Mouse (Mus musculus) forebrain, embryonic 14.5 days (tissue): ENCODE measurements around the gene B230217C12Rik. TPM values are rescaled to one million over a fixed set of nuclear protein-coding genes. Genes with fewer than 3 reads are reported as not detected.

Experiments used
- ATAC-seq: fragments of 200-750 bp; cut with Nextera tagmentation; 2 replicates; pipeline ENCODE4 v1.8.0; 2017; ENCODE audit warnings: mild to moderate bottlenecking, moderate library complexity
- DNase-seq: peaks from one replicate; pipeline ENCODE4 v3.0.0-alpha.2; 2015; ENCODE audit warnings: low spot score
- H3K27ac ChIP-seq: fragments of 300-500 bp; sonication (generic); 2 replicates; pipeline ENCODE4 v1.5.1; 2014; ENCODE audit warnings: low read depth, mild to moderate bottlenecking, control low read depth, low read length, moderate library complexity
- H3K27me3 ChIP-seq: fragments of 300-500 bp; sonication (generic); replicated peaks from 2 replicates; pipeline ENCODE4 v1.6.1; 2014; ENCODE audit warnings: low read length, control low read depth, mixed read lengths; ENCODE audit not compliant: control insufficient read depth, insufficient read depth
- H3K36me3 ChIP-seq: fragments of 300-500 bp; sonication (generic); 2 replicates; pipeline ENCODE4 v1.6.1; 2014; ENCODE audit warnings: low read length, control low read depth; ENCODE audit not compliant: control insufficient read depth, insufficient read depth
- H3K4me1 ChIP-seq: fragments of 300-500 bp; sonication (generic); 2 replicates; pipeline ENCODE4 v1.6.1; 2014; ENCODE audit warnings: antibody characterized with exemption, low read length, control low read depth; ENCODE audit not compliant: control insufficient read depth, insufficient read depth
- H3K4me2 ChIP-seq: fragments of 300-500 bp; sonication (generic); 2 replicates; pipeline ENCODE4 v1.6.1; 2014; ENCODE audit warnings: mild to moderate bottlenecking, control low read depth, low read length
- H3K4me3 ChIP-seq: fragments of 300-500 bp; sonication (generic); 2 replicates; pipeline ENCODE4 v1.5.1; 2014; ENCODE audit warnings: low read depth, low read length, control low read depth
- H3K9ac ChIP-seq: fragments of 300-500 bp; sonication (generic); 2 replicates; pipeline ENCODE4 v1.6.1; 2014; ENCODE audit warnings: mild to moderate bottlenecking, low read length, control low read depth, moderate library complexity
- H3K9me3 ChIP-seq: fragments of 300-500 bp; sonication (generic); replicated peaks from 2 replicates; pipeline ENCODE4 v1.6.1; 2016; ENCODE audit warnings: low read length, control low read depth, mixed read lengths; ENCODE audit not compliant: control insufficient read depth
- WGBS: fragments of 180-500 bp; shearing (Covaris S2); extraction: QIAGEN DNeasy Blood & Tissue Kit; methylation state at CpG from one replicate; pipeline ENCODE4 v1.1.7; 2014; 5-methylcytosine and 5-hydroxymethylcytosine counted together
- polyA plus RNA-seq: library from polyadenylated mRNA; unstranded; fragments of >200 nt; fragmentation: Nextera tagmentation; extraction: Ambion mirVana; gene quantifications from 2 replicates; pipeline ENCODE4 v1.2.1, GENCODE M21; 2014

The B230217C12Rik gene
- polyA plus RNA-seq, 1 experiment from 2014 or later: 20.3 TPM

GRCm38 (mm10) chr11:97800691-97801408 is 39.7 kb upstream of the B230217C12Rik start:
- Histone ChIP-seq H3K4me3 (peak overlapping the region; percentile 98), H3K4me1 (peaks cover 35% of the 10 kb centered on the region), H3K27ac (peak overlapping the region; percentile 95), H3K27me3 (no peaks in the 10 kb centered on the region), H3K4me2 (peak overlapping the region; percentile 88), H3K36me3 (no peaks in the 10 kb centered on the region), H3K9ac (peak overlapping the region; percentile 96), H3K9me3 (no peaks in the 10 kb centered on the region)
- no peak for ATAC-seq
- WGBS: 5% methylated on average over 17 of the region's 17 CpGs
- no peak for DNase-seq

DNA sequence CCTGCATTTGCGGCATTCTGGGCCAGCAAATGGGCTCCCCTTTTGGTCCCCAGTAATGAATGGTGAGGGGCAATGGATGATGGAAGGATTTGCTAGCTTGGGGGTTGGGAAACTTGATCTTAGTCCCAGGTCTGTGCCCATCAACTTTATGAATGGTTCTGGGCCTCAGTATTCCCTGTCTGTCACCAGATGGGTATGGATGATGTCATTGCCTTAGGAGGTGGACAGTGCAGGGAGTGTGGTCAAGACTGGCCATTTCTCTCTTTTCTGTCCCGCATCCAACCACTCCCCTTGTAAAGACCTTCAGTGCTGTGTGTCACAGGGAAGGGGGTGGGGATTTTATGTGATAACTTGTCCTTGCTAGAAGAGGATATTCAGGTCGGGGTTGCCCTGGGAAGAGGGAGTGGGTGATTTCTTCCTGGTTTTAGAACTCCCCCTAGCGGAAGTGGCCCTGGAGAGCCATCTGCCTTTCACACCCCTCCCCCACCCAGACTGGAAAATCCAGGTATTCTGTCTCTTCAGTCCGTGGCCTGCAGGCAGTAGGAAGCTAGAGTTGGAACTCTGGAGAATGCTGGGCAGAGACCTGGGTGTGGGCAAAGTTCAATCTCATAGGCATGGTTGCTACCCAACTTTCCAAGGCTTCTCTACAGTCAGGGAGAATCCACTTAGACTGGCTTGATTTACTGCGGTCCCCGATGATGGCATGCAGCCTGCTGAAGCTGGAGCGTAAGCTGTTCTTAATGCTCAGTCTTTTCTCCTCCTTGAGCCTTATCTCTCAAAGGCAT is 39.0 kb upstream of the B230217C12Rik start:
- peak overlapping the region; percentile 98 for H3K4me3 ChIP-seq
- H3K27ac ChIP-seq: peak overlapping the region; percentile 95; the same call in 1 of the 2 replicates
- no peaks in the 10 kb centered on the region for H3K9me3 ChIP-seq
- H3K4me2 ChIP-seq: peak overlapping the region; percentile 88
- peak; percentile 52 for DNase-seq
- H3K9ac ChIP-seq: peak overlapping the region; percentile 96
- H3K27me3 ChIP-seq: no peaks in the 10 kb centered on the region
- peaks cover 43% of the 10 kb centered on the region for H3K4me1 ChIP-seq
- H3K36me3 ChIP-seq: no peaks in the 10 kb centered on the region; the same call in 1 of the 2 replicates
- WGBS: 35% methylated on average over 8 of the region's 8 CpGs
- no peak for ATAC-seq

GRCm38 (mm10) chr11:97802194-97802470 is 38.4 kb upstream of the B230217C12Rik start:
- no peaks in the 10 kb centered on the region for H3K27me3 ChIP-seq
- peaks cover 4% of the 10 kb centered on the region for H3K36me3 ChIP-seq
- 0 out of 2 replicates have a peak overlapping the region, but pooled peaks have one; percentile 22 for H3K9ac ChIP-seq
- no peaks in the 10 kb centered on the region for H3K9me3 ChIP-seq
- no peak for ATAC-seq
- H3K4me3 ChIP-seq: no peak overlapping the region; the same call in 1 of the 2 replicates
- H3K27ac ChIP-seq: no peak overlapping the region
- 69% methylated on average over 1 of the region's 1 CpGs for WGBS
- peaks cover 43% of the 10 kb centered on the region for H3K4me1 ChIP-seq
- DNase-seq: no peak
- H3K4me2 ChIP-seq: peak overlapping the region; percentile 88

DNA sequence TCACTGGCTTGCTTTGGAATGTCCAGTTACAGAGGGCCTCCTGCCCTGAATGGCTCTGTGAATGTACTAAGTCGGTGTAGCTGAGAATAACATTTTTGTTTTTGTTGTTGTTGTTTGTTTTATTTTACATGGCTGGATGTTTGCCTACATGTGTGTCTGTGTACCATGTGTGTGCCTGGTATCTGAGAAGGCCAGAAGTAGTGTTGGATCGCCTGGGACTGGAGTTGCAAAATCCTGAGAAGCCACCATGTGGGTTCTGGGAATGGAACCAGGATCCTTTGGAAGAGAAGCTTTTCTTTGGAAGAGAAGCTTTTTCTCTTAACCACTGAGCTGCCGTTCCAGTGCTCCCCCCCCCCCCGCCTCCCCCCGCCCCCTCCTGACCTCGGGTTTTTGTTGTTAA is 38.1 kb upstream of the B230217C12Rik start:
- no peak for ATAC-seq
- Histone ChIP-seq H3K4me2 (no peak overlapping the region), H3K9me3 (no peaks in the 10 kb centered on the region), H3K36me3 (peaks cover 8% of the 10 kb centered on the region), H3K27ac (no peak overlapping the region), H3K27me3 (no peaks in the 10 kb centered on the region), H3K4me3 (no peak overlapping the region), H3K4me1 (peaks cover 44% of the 10 kb centered on the region), H3K9ac (no peak overlapping the region)
- DNase-seq: no peak
- WGBS: 33% methylated on average over 6 of the region's 6 CpGs

DNA sequence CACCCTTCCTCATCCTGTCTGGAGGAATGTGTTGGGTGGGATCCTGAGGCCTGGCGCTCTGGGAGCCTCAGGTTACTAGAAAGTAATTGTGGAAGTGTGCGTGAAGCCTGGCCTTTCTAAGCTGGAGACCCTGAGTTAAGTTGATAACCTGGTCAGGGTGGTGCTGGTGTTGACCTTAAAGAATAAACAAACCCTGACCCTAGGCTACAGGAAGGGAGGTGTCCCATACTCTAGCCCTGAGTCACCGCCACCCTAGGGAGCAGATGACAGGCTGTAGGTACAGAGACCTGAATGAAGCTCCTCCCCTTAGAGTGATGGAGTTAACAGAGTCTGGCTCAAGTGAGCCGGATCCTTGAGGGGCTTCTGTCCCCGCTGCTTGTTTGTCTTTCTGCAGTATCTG is 36.7 kb upstream of the B230217C12Rik start:
- H3K4me3 ChIP-seq: no peak overlapping the region
- WGBS: 87% methylated on average over 5 of the region's 5 CpGs
- DNase-seq (no peak), ATAC-seq (no peak)
- H3K27me3 ChIP-seq: no peaks in the 10 kb centered on the region
- H3K36me3 ChIP-seq: peaks cover 20% of the 10 kb centered on the region
- H3K4me2 ChIP-seq: no peak overlapping the region
- H3K27ac ChIP-seq: no peak overlapping the region; the same call in 1 of the 2 replicates
- H3K9me3 ChIP-seq: no peaks in the 10 kb centered on the region
- H3K9ac ChIP-seq: no peak overlapping the region
- H3K4me1 ChIP-seq: peaks cover 57% of the 10 kb centered on the region

DNA sequence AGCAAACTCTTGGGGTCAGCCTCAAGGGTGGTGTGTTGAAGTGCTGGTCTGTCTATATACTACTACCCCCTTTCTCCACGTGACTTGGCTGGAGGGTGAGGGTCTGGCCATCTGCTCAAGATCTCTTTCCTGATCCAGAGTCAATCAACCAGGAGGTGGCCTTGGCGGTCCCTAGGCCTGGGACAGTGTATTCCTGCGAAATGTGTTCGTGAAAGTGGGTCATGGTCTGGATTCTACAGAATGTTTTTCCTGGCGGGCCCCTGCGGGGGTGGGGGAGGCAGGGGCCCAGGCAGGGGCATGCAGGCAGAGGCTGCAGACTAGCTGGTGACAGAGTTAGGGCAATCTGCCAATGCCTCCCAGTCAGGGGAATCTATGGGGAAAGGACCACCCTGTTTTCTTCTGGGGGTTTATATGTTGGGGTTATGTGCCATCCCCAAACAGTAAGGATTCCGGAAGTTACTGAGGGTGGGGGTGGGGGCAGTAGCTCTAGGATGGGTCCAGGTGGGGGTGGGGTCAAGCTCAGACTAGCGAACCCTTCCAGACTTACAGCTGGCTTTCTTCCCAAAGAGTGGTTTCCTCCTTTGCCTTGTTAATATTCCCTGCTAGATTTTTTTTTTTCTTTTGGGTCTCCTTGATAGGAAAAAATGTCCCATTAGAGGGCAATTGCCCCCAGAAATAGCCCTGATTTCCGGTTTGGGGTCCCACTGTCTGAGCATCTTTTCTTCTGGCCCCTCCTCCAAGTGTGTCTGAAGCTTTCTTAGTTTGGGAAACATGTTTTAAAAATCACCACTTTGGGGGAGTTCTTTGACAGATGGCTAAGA is 35.5 kb upstream of the B230217C12Rik start:
- Histone ChIP-seq H3K27ac (peak overlapping the region; percentile 70; the same call in 1 of the 2 replicates), H3K36me3 (peaks cover 31% of the 10 kb centered on the region), H3K9me3 (no peaks in the 10 kb centered on the region), H3K4me3 (no peak overlapping the region), H3K27me3 (no peaks in the 10 kb centered on the region), H3K4me2 (peak overlapping the region; percentile 27), H3K4me1 (peaks cover 65% of the 10 kb centered on the region), H3K9ac (no peak overlapping the region)
- DNase-seq (peak; percentile 86), ATAC-seq (peak; percentile 38)
- WGBS: 10% methylated on average over 9 of the region's 9 CpGs

DNA sequence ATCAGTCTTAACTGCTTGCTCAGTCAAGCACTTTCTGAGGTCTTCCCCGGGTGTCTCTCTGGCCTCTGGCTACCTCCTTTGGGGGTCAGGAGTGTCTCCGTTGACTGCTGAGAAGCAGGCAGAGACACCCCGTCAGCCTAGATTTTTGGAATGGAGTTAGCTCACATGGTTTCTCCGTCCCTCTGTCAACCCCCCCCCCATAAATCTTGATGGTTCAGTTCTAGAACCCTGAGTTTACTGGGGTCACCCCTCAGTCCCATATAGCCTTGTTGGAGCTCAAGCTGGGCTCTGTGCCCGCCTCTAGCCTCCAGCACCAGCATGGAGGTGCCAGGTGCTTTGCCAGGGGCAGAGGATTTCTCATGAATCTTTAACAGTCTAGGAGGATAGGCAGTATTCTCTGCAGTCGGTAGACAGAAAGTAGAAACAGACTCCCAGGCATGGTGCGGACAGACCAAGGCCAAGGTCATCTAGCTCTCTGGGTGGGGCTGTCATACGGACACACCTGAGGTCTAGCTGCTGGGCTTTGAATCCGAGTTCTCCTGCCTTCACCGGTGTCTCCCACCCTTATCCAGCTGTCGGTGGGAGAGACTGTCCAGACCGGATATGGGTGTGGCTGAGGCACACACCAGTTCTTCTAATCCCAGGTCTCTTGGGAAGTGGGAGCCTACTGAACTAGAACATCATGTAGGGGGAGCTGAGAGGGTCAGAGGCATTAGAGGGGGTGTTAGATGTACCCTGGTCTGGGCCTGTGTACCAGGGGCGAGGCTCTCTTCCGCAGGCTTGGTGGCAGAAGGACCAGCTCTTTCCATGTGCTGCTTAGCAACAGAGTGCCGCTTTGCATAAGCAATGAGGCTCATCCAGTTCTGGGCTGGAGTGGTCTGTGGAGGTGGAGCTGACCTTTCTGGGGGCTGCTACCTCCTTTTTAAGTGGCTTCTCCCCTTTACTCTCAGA is 34.6 kb upstream of the B230217C12Rik start:
- no peaks in the 10 kb centered on the region for H3K27me3 ChIP-seq
- no peak overlapping the region for H3K4me3 ChIP-seq
- 42% methylated on average over 15 of the region's 15 CpGs for WGBS
- peak overlapping the region; percentile 70 for H3K27ac ChIP-seq
- H3K9ac ChIP-seq: peak overlapping the region; percentile 40; the same call in 1 of the 2 replicates
- peak overlapping the region; percentile 27 for H3K4me2 ChIP-seq
- DNase-seq (peak; percentile 61), ATAC-seq (peak; percentile 62)
- H3K4me1 ChIP-seq: peaks cover 68% of the 10 kb centered on the region
- no peaks in the 10 kb centered on the region for H3K9me3 ChIP-seq
- peaks cover 34% of the 10 kb centered on the region for H3K36me3 ChIP-seq

GRCm38 (mm10) chr11:97806613-97806964 is 34.0 kb upstream of the B230217C12Rik start:
- no peak for DNase-seq

More at GRCm38 (mm10) chr11:97806613-97806964, 34.0 kb upstream of the B230217C12Rik start:
- Histone ChIP-seq H3K4me2 (0 out of 2 replicates have a peak overlapping the region, but pooled peaks have one; percentile 27), H3K9me3 (no peaks in the 10 kb centered on the region), H3K27me3 (no peaks in the 10 kb centered on the region), H3K9ac (no peak overlapping the region), H3K4me1 (peaks cover 67% of the 10 kb centered on the region), H3K4me3 (no peak overlapping the region), H3K27ac (no peak overlapping the region), H3K36me3 (peaks cover 34% of the 10 kb centered on the region)
- 78% methylated on average over 7 of the region's 7 CpGs for WGBS
- ATAC-seq: no peak
